9 mouse cellular contexts compared by ENCODE assay signal in the genomic region with DNA sequence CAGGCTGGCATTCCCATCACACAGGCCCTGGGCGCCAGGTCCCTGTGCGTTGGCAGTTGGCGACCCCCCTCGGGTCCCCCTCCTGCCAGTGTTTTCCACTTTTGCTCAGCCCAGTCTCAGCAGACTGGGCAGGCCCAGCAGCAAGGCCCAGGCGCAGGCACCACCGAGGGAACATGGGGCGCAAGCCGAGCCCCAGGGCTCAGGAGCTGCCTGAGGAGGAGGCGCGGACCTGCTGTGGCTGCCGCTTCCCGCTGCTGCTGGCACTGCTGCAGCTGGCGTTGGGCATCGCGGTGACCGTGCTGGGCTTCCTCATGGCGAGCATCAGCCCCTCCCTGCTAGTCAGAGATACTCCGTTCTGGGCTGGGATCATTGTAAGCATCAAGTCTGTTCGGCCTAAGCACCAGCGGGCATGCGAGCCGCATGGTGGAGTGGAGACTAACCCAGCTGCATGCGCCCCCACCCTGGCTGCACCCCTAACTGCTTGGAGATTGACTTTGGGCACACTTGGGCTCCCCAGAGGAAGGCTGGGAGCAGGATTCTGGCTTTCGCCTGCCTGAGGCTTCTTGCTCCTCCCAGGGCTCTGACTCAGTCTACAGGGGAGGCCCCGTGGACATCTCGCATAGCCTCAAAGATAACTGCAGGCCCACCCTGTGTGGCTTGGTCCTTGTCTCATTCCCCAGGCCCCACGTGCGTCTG. TPM values are rescaled to one million over a fixed set of nuclear protein-coding genes. Genes with fewer than 3 reads are reported as not detected.
DNase-seq lines count a peak whose midpoint lies in the region; ATAC-seq and TF ChIP-seq lines count a peak whose summit lies in the region.
"Had no signal": no experiment of that assay in that cellular context is flagged by ENCODE, and none has a peak within 500 bp of the region (broad histone marks: within the 10 kb centered on the region; RNA-seq: fewer than 3 reads in every experiment).

No protein-coding gene starts in this region.

- ATAC-seq in common myeloid progenitor, adult 5-6 weeks (replicated peaks; ENCODE audit: low read depth, poor library complexity, severe bottlenecking) = peak; percentile 72; the same call in 1 of the 2 replicates
- ATAC-seq in hindbrain, embryonic 14.5 days (ENCODE audit: low FRiP score) = peak; percentile 95

- peak overlapping the region; percentile 95 for H3K27ac ChIP-seq in gastrocnemius, adult 2 months
- H3K27ac ChIP-seq in hindbrain, embryonic 14.5 days = peak overlapping the region; percentile 80

- DNase-seq in adrenal gland, adult (ENCODE audit: inconsistent age in 2 of 2, low spot score in 1 of 2) = peak; percentile 87 to 94
- peak; percentile 91 for DNase-seq in gastrocnemius, adult 2 months
- peak; percentile 73 for DNase-seq in hindbrain, embryonic 14.5 days (ENCODE audit: low spot score)
- peak; percentile 78 to 81 for DNase-seq in layer of hippocampus, postnatal 36 days
- DNase-seq in lung, postnatal 10 days = peak; percentile 89
- peak; percentile 73 for DNase-seq in right cerebral cortex, adult 18-20 months
- DNase-seq in c-Kit-positive CD71-positive TER-119-positive erythroid progenitor cells, embryonic 14.5 days (ENCODE audit: low spot score) = no peak

- TF ChIP-seq CTCF in gastrocnemius, adult 2 months (IDR thresholded peaks at IDR 0.05) = no peak

- peaks cover 8% of the 10 kb centered on the region for H3K4me1 ChIP-seq in hindbrain, embryonic 14.5 days (replicated peaks; ENCODE audit: control insufficient read depth, insufficient read depth, low read length)

- no peaks in the 10 kb centered on the region for H3K27me3 ChIP-seq in hindbrain, embryonic 14.5 days (ENCODE audit: control insufficient read depth, insufficient read depth, low read length)

- H3K9me3 ChIP-seq in hindbrain, embryonic 14.5 days (ENCODE audit: control insufficient read depth, low read length) = no peaks in the 10 kb centered on the region

- intact Hi-C loops in gastrocnemius, adult 2 months (cut with DNase I) = no loop called here

- H3K9ac ChIP-seq in hindbrain, embryonic 14.5 days = peak overlapping the region; percentile 62

- WGBS in hindbrain, embryonic 14.5 days = 5% methylated on average over 28 of the region's 28 CpGs

- H3K4me2 ChIP-seq in hindbrain, embryonic 14.5 days (replicated peaks) = peak overlapping the region; percentile 63

- no peaks in the 10 kb centered on the region for H3K36me3 ChIP-seq in hindbrain, embryonic 14.5 days (replicated peaks; ENCODE audit: control insufficient read depth, insufficient read depth)

- H3K4me3 ChIP-seq in gastrocnemius, adult 2 months = peak overlapping the region; percentile 76
- H3K4me3 ChIP-seq in hindbrain, embryonic 14.5 days (replicated peaks; ENCODE audit: low read length) = peak overlapping the region; percentile 31
- H3K4me3 ChIP-seq: erythroblast, embryonic 14.5 days had no signal

RNA-seq across cellular contexts. Expression of gene Sspn, which starts 2.7 kb away (rescaled TPM):
- total RNA-seq in common myeloid progenitor, adult 5-6 weeks (2017) = not detected in 2 replicates
- total RNA-seq in gastrocnemius, adult 2 months (2021) = 10 to 100 TPM; 40.0 to 55.9 TPM
- polyA plus RNA-seq in hindbrain, embryonic 14.5 days (2014; fragmentation: Nextera tagmentation; extraction: Ambion mirVana) = 3.2 and 3.4 TPM in 2 replicates
- 1 to 10 TPM; 4.1 to 4.5 TPM for total RNA-seq in layer of hippocampus, postnatal 36 days (2021)
- polyA plus RNA-seq: erythroblast, embryonic 14.5 days had no signal

Comparison
In these comparisons a context has a peak if more than half of its experiments do, and no peak if none do; other contexts are left out.
1. RNA of gene Sspn, which starts 2.7 kb away (total RNA-seq): 40.0 to 55.9 TPM in gastrocnemius, adult 2 months; 4.1 to 4.5 TPM in layer of hippocampus, postnatal 36 days and not detected in common myeloid progenitor, adult 5-6 weeks; every median in the first group is over 4 times any median in the second.